In the genomic region with DNA sequence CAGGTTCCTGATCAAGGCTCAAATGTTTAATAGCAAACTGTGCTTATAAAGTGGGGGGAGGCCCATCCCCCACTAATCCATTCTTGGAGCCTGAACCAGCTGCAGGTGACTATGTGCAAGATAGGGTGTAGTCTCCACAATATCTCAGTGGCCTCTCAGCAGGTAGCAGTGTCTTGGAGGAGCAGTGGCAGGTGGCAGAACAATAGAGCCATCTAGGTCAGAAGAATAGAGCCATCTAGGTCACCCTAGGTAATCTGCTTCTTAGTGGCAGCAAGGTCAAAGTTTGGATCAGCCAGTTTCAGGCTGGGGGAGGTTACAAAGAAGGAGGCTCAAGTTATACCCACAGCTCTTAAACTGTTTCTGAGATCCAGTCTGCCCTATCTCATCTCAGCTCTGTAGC, we compare ENCODE assay signal across 25 mouse cellular contexts. TPM values are rescaled to one million over a fixed set of nuclear protein-coding genes. Genes with fewer than 3 reads are reported as not detected.
"Had no signal": no experiment of that assay in that cellular context is flagged by ENCODE, and none has a peak within 500 bp of the region (broad histone marks: within the 10 kb centered on the region; RNA-seq: fewer than 3 reads in every experiment).

No protein-coding gene starts in this region.

- H3K27ac ChIP-seq: midbrain, embryonic 10.5 days; midbrain, embryonic 12.5 days; neural tube, embryonic 13.5 days; neural tube, embryonic 15.5 days; stomach, embryonic 15.5 days; stomach, postnatal 0 days had no signal

- H3K4me1 ChIP-seq: midbrain, embryonic 10.5 days; midbrain, embryonic 12.5 days; neural tube, embryonic 13.5 days; neural tube, embryonic 15.5 days; stomach, embryonic 15.5 days had no signal

- H3K9ac ChIP-seq: lung, embryonic 14.5 days; midbrain, embryonic 12.5 days; neural tube, embryonic 13.5 days; neural tube, embryonic 15.5 days; stomach, embryonic 15.5 days had no signal

- H3K9me3 ChIP-seq: midbrain, embryonic 10.5 days; midbrain, embryonic 12.5 days; neural tube, embryonic 13.5 days; neural tube, embryonic 15.5 days; stomach, embryonic 15.5 days had no signal

- H3K4me3 ChIP-seq: midbrain, embryonic 10.5 days; midbrain, embryonic 12.5 days; myocyte; neural tube, embryonic 13.5 days; neural tube, embryonic 15.5 days; stomach, embryonic 15.5 days had no signal

- H3K36me3 ChIP-seq: midbrain, embryonic 10.5 days; midbrain, embryonic 12.5 days; neural tube, embryonic 13.5 days; neural tube, embryonic 15.5 days; stomach, embryonic 15.5 days had no signal

- H3K27me3 ChIP-seq: midbrain, embryonic 12.5 days; neural tube, embryonic 13.5 days; neural tube, embryonic 15.5 days; stomach, embryonic 15.5 days had no signal

- H3K4me2 ChIP-seq: lung, embryonic 14.5 days; midbrain, embryonic 12.5 days; neural tube, embryonic 13.5 days; neural tube, embryonic 15.5 days; stomach, embryonic 15.5 days had no signal

- DNase-seq: lung, adult 18-20 months; lung, embryonic 14.5 days; lung, postnatal 10 days; lung, postnatal 4 days; midbrain, embryonic 14.5 days; retina, postnatal 1 day; right cerebral cortex, adult 18-20 months; right cerebral cortex, postnatal 25 days; thymus, adult 2 months; thymus, postnatal 25 days had no signal

- ATAC-seq: midbrain, embryonic 16.5 days had no signal

RNA-seq across cellular contexts. Expression of gene Vmn1r214, which starts 5.4 kb away (rescaled TPM):
- total RNA-seq: megakaryocyte, adult 5-6 weeks; megakaryocyte-erythroid progenitor cell, adult 5-6 weeks had no signal
- polyA plus RNA-seq: liver, embryonic 16.5 days; lung, embryonic 14.5 days; lung, embryonic 16.5 days; midbrain, embryonic 10.5 days; midbrain, embryonic 12.5 days; midbrain, embryonic 14.5 days; midbrain, embryonic 16.5 days; myocyte; neural tube, embryonic 11.5 days; neural tube, embryonic 13.5 days; neural tube, embryonic 15.5 days; spleen, adult 2 months; stomach, embryonic 15.5 days; stomach, postnatal 0 days; testis, adult 2 months; thymus, adult 2 months had no signal

RNA-seq across cellular contexts. Expression of gene Vmn1r213, which starts 17.4 kb away (rescaled TPM):
- total RNA-seq: megakaryocyte, adult 5-6 weeks; megakaryocyte-erythroid progenitor cell, adult 5-6 weeks had no signal
- polyA plus RNA-seq: liver, embryonic 16.5 days; lung, embryonic 14.5 days; lung, embryonic 16.5 days; midbrain, embryonic 10.5 days; midbrain, embryonic 12.5 days; midbrain, embryonic 14.5 days; midbrain, embryonic 16.5 days; myocyte; neural tube, embryonic 11.5 days; neural tube, embryonic 13.5 days; neural tube, embryonic 15.5 days; spleen, adult 2 months; stomach, embryonic 15.5 days; stomach, postnatal 0 days; testis, adult 2 months; thymus, adult 2 months had no signal

RNA-seq across cellular contexts. Expression of gene Vmn1r215, which starts 43.0 kb away (rescaled TPM):
- total RNA-seq: megakaryocyte, adult 5-6 weeks; megakaryocyte-erythroid progenitor cell, adult 5-6 weeks had no signal
- polyA plus RNA-seq: liver, embryonic 16.5 days; lung, embryonic 14.5 days; lung, embryonic 16.5 days; midbrain, embryonic 10.5 days; midbrain, embryonic 12.5 days; midbrain, embryonic 14.5 days; midbrain, embryonic 16.5 days; myocyte; neural tube, embryonic 11.5 days; neural tube, embryonic 13.5 days; neural tube, embryonic 15.5 days; spleen, adult 2 months; stomach, embryonic 15.5 days; stomach, postnatal 0 days; testis, adult 2 months; thymus, adult 2 months had no signal
